Mouse (Mus musculus): Measurements from ENCODE around the gene Bbx. TPM values are rescaled to one million over a fixed set of nuclear protein-coding genes. Genes with fewer than 3 reads are reported as not detected.

Gene Bbx
- total and polyA plus RNA-seq, 3 experiments, result 20.6 to 26.2 (median 21.6) TPM

- H3K4me2 ChIP-seq (ENCODE audit: insufficient read depth, low read depth, poor library complexity, severe bottlenecking), result no peak overlapping the region
- no peak overlapping the region for H3K27ac ChIP-seq (ENCODE audit: insufficient read depth, low read depth)
- H3K79me2 ChIP-seq (replicated peaks; ENCODE audit: control insufficient read depth, extremely low read depth, insufficient read depth, poor library complexity, severe bottlenecking), result no peaks in the 10 kb centered on the region
- no peak overlapping the region for H3K9ac ChIP-seq (ENCODE audit: insufficient read depth, low read depth)
- in situ Hi-C loops (cut with MboI; ENCODE audit: low pct_ligation_motif_present, low pct_unique_long_range_greater_than_20kb, low sequenced_read_pairs) (no loop called here), dilution Hi-C loops (cut with MboI; ENCODE audit: extremely low pct_ligation_motif_present, extremely low pct_unique_long_range_greater_than_20kb, low sequenced_read_pairs) (no loop called here)
- H3K4me3 ChIP-seq (replicated peaks in 1 of 3; ENCODE audit: low read depth in 2 of 3, low read length in 2 of 3, poor library complexity in 1 of 3), result no peak overlapping the region
- H3K4me1 ChIP-seq (ENCODE audit: control insufficient read depth in 1 of 2, insufficient read depth in 2 of 2), result no peaks in the 10 kb centered on the region
- H3K27me3 ChIP-seq (replicated peaks), result no peaks in the 10 kb centered on the region
- H3K9me3 ChIP-seq (replicated peaks; ENCODE audit: low read length), result no peaks in the 10 kb centered on the region
- peak in 1 of 2 experiments; percentile 49; a peak in 2 of 4 replicates for TF ChIP-seq CTCF (conservative IDR thresholded peaks at IDR 0.05 in 1 of 2, IDR thresholded peaks at IDR 0.05 in 1 of 2; ENCODE audit: low read depth in 2 of 2, low read length in 2 of 2)
- TF ChIP-seq POLR2AphosphoS2 (IDR thresholded peaks at IDR 0.05; ENCODE audit: low read depth, low read length), result no peak
- TF ChIP-seq SMC3 (IDR thresholded peaks at IDR 0.05; ENCODE audit: low read depth, low read length), result peak; percentile 31; the same call in 1 of the 2 replicates
- no peak for TF ChIP-seq JUND (conservative IDR thresholded peaks at IDR 0.05; ENCODE audit: low read depth, low read length)
- TF ChIP-seq RAD21 (IDR thresholded peaks at IDR 0.05; ENCODE audit: low read depth, low read length), result peak; percentile 39
- H3K36me3 ChIP-seq (replicated peaks in 1 of 2; ENCODE audit: control insufficient read depth in 1 of 2, insufficient read depth in 1 of 2, low read length in 1 of 2), result peaks cover 34 to 67% of the 10 kb centered on the region in 2 experiments
- DNase-seq (ENCODE audit: extremely low read depth), result no peak
These were observed 215.1 kb downstream of the Bbx start for GRCm38 (mm10) chr16:50217084-50217483.

GRCm38 (mm10) chr16:50211727-50212126, 220.5 kb downstream of the Bbx start:
- dilution Hi-C loops (cut with MboI; ENCODE audit: extremely low pct_ligation_motif_present, extremely low pct_unique_long_range_greater_than_20kb, low sequenced_read_pairs) (no loop called here), in situ Hi-C loops (cut with MboI; ENCODE audit: low pct_ligation_motif_present, low pct_unique_long_range_greater_than_20kb, low sequenced_read_pairs) (no loop called here)

GRCm38 (mm10) chr16:50211231-50211630, 221.0 kb downstream of the Bbx start:
- Histone ChIP-seq H3K27me3 (replicated peaks) (no peaks in the 10 kb centered on the region), H3K4me3 (replicated peaks in 1 of 3; ENCODE audit: low read depth in 2 of 3, low read length in 2 of 3, poor library complexity in 1 of 3) (no peak overlapping the region), H3K79me2 (replicated peaks; ENCODE audit: control insufficient read depth, extremely low read depth, insufficient read depth, poor library complexity, severe bottlenecking) (no peaks in the 10 kb centered on the region), H3K9me3 (replicated peaks; ENCODE audit: low read length) (no peaks in the 10 kb centered on the region), H3K4me1 (ENCODE audit: control insufficient read depth in 1 of 2, insufficient read depth in 2 of 2) (no peaks in the 10 kb centered on the region), H3K27ac (ENCODE audit: insufficient read depth, low read depth) (no peak overlapping the region), H3K36me3 (replicated peaks in 1 of 2; ENCODE audit: control insufficient read depth in 1 of 2, insufficient read depth in 1 of 2, low read length in 1 of 2) (peaks cover 26 to 69% of the 10 kb centered on the region in 2 experiments), H3K9ac (ENCODE audit: insufficient read depth, low read depth) (no peak overlapping the region), H3K4me2 (ENCODE audit: insufficient read depth, low read depth, poor library complexity, severe bottlenecking) (no peak overlapping the region)
- dilution Hi-C loops (cut with MboI; ENCODE audit: extremely low pct_ligation_motif_present, extremely low pct_unique_long_range_greater_than_20kb, low sequenced_read_pairs), result no loop called here
- in situ Hi-C loops (cut with MboI; ENCODE audit: low pct_ligation_motif_present, low pct_unique_long_range_greater_than_20kb, low sequenced_read_pairs), result no loop called here
- no peak for TF ChIP-seq E2F4 (IDR thresholded peaks at IDR 0.05; ENCODE audit: insufficient replicate concordance, low read depth, low read length)
- TF ChIP-seq USF2 (conservative IDR thresholded peaks at IDR 0.05; ENCODE audit: low read depth, low read length), result no peak
- TF ChIP-seq ZNF384 (IDR thresholded peaks at IDR 0.05; ENCODE audit: low read depth, low read length), result no peak
- TF ChIP-seq NRF1 (IDR thresholded peaks at IDR 0.05; ENCODE audit: low read depth, low read length), result no peak
- no peak for TF ChIP-seq MXI1 (IDR thresholded peaks at IDR 0.05; ENCODE audit: low read depth, low read length)
- TF ChIP-seq CHD2 (IDR thresholded peaks at IDR 0.05; ENCODE audit: low read length), result no peak
- TF ChIP-seq ELF1 (IDR thresholded peaks at IDR 0.05; ENCODE audit: low read depth, low read length), result no peak
- no peak for TF ChIP-seq JUND (conservative IDR thresholded peaks at IDR 0.05; ENCODE audit: low read depth, low read length)
- no peak for TF ChIP-seq USF1 (IDR thresholded peaks at IDR 0.05; ENCODE audit: low read depth, low read length)
- TF ChIP-seq ETS1 (conservative IDR thresholded peaks at IDR 0.05; ENCODE audit: low read depth, low read length), result no peak
- TF ChIP-seq JUN (IDR thresholded peaks at IDR 0.05; ENCODE audit: insufficient read depth, low read depth, low read length), result no peak
- TF ChIP-seq RCOR1 (conservative IDR thresholded peaks at IDR 0.05; ENCODE audit: low read depth, low read length), result no peak
- TF ChIP-seq PAX5 (IDR thresholded peaks at IDR 0.05; ENCODE audit: low read length), result no peak
- TF ChIP-seq UBTF (IDR thresholded peaks at IDR 0.05; ENCODE audit: low read depth, low read length), result no peak
- no peak for TF ChIP-seq SIN3A (IDR thresholded peaks at IDR 0.05; ENCODE audit: low read length)
- TF ChIP-seq ZKSCAN1 (IDR thresholded peaks at IDR 0.05; ENCODE audit: borderline replicate concordance, low read depth, low read length), result no peak
- DNase-seq (ENCODE audit: extremely low read depth), result no peak

More at GRCm38 (mm10) chr16:50211727-50212126, 220.5 kb downstream of the Bbx start:
- Histone ChIP-seq H3K4me3 (replicated peaks in 1 of 3; ENCODE audit: low read depth in 2 of 3, low read length in 2 of 3, poor library complexity in 1 of 3) (no peak overlapping the region), H3K27me3 (replicated peaks) (no peaks in the 10 kb centered on the region), H3K27ac (ENCODE audit: insufficient read depth, low read depth) (no peak overlapping the region), H3K4me1 (ENCODE audit: control insufficient read depth in 1 of 2, insufficient read depth in 2 of 2) (no peaks in the 10 kb centered on the region), H3K9me3 (replicated peaks; ENCODE audit: low read length) (no peaks in the 10 kb centered on the region), H3K9ac (ENCODE audit: insufficient read depth, low read depth) (no peak overlapping the region), H3K79me2 (replicated peaks; ENCODE audit: control insufficient read depth, extremely low read depth, insufficient read depth, poor library complexity, severe bottlenecking) (no peaks in the 10 kb centered on the region), H3K36me3 (replicated peaks in 1 of 2; ENCODE audit: control insufficient read depth in 1 of 2, insufficient read depth in 1 of 2, low read length in 1 of 2) (peaks cover 27 to 69% of the 10 kb centered on the region in 2 experiments), H3K4me2 (ENCODE audit: insufficient read depth, low read depth, poor library complexity, severe bottlenecking) (no peak overlapping the region)
- TF ChIP-seq USF1 (IDR thresholded peaks at IDR 0.05; ENCODE audit: low read depth, low read length) (no peak), IRF4 (IDR thresholded peaks at IDR 0.05; ENCODE audit: low read depth, low read length) (no peak), EP300 (IDR thresholded peaks at IDR 0.05; ENCODE audit: low read length) (no peak)
- DNase-seq (ENCODE audit: extremely low read depth), result no peak
